Mouse (Mus musculus): ENCODE results near the gene Slc31a2. TPM values are rescaled to one million over a fixed set of nuclear protein-coding genes. Genes with fewer than 3 reads are reported as not detected.

The Slc31a2 gene
- 15.9 and 18.0 TPM in 2 replicates for polyA plus RNA-seq (2015; fragmentation: Nextera tagmentation; extraction: Ambion mirVana)

GRCm38 (mm10) chr4:62262276-62262675 lies at the start of gene Slc31a2:
Gene Slc31a2 (plus strand): TSS chr4:62262562.
- Histone ChIP-seq H3K9me3 (replicated peaks) (no peaks in the 10 kb centered on the region), H3K9ac (replicated peaks) (no peak within 1 kb of the TSS), H3K36me3 (no peaks in the 10 kb centered on the region), H3K4me3 (replicated peaks) (no peak within 1 kb of the TSS), H3K4me2 (no peak within 1 kb of the TSS), H3K27me3 (replicated peaks) (no peaks in the 10 kb centered on the region), H3K4me1 (0 out of 2 replicates have a peak, but pooled peaks cover 2% of the 10 kb centered on the region), H3K27ac (replicated peaks) (no peak within 1 kb of the TSS)
- 62% methylated on average over 2 of the region's 2 CpGs for WGBS
- ATAC-seq (ENCODE audit: low FRiP score): no peak

- no peak overlapping the region for H3K4me2 ChIP-seq
- H3K27ac ChIP-seq (replicated peaks): no peak overlapping the region
- H3K9me3 ChIP-seq (replicated peaks): no peaks in the 10 kb centered on the region
- H3K9ac ChIP-seq (replicated peaks): no peak overlapping the region
- H3K4me3 ChIP-seq (replicated peaks): no peak overlapping the region
- H3K36me3 ChIP-seq: no peaks in the 10 kb centered on the region
- 84% methylated on average over 2 of the region's 2 CpGs for WGBS
- peaks cover 10% of the 10 kb centered on the region for H3K4me1 ChIP-seq
- H3K27me3 ChIP-seq (replicated peaks): no peaks in the 10 kb centered on the region
- no peak for ATAC-seq (ENCODE audit: low FRiP score)
These were observed 48.9 kb upstream of the Slc31a2 start for GRCm38 (mm10) chr4:62213490-62213889.

- no peak; the same call in 1 of the 2 replicates for ATAC-seq (ENCODE audit: low FRiP score)
These were observed 34.0 kb upstream of the Slc31a2 start for GRCm38 (mm10) chr4:62228391-62228790.

GRCm38 (mm10) chr4:62229448-62229847 lies 32.9 kb upstream of the Slc31a2 start:
- WGBS: 89% methylated on average over 7 of the region's 7 CpGs
- Histone ChIP-seq H3K4me1 (no peaks in the 10 kb centered on the region), H3K27me3 (replicated peaks) (no peaks in the 10 kb centered on the region), H3K4me3 (replicated peaks) (no peak overlapping the region), H3K4me2 (no peak overlapping the region), H3K9ac (replicated peaks) (no peak overlapping the region), H3K9me3 (replicated peaks) (no peaks in the 10 kb centered on the region), H3K27ac (replicated peaks) (no peak overlapping the region), H3K36me3 (no peaks in the 10 kb centered on the region)
- no peak for ATAC-seq (ENCODE audit: low FRiP score)

More at GRCm38 (mm10) chr4:62228391-62228790, 34.0 kb upstream of the Slc31a2 start:
- Histone ChIP-seq H3K4me1 (no peaks in the 10 kb centered on the region), H3K27me3 (replicated peaks) (no peaks in the 10 kb centered on the region), H3K4me2 (no peak overlapping the region), H3K4me3 (replicated peaks) (no peak overlapping the region), H3K9ac (replicated peaks) (no peak overlapping the region), H3K27ac (replicated peaks) (no peak overlapping the region), H3K36me3 (no peaks in the 10 kb centered on the region), H3K9me3 (replicated peaks) (no peaks in the 10 kb centered on the region)
- 41% methylated on average over 10 of the region's 10 CpGs for WGBS

GRCm38 (mm10) chr4:62230153-62230552 lies 32.2 kb upstream of the Slc31a2 start:
- no peaks in the 10 kb centered on the region for H3K4me1 ChIP-seq
- H3K9ac ChIP-seq (replicated peaks): no peak overlapping the region
- H3K4me2 ChIP-seq: no peak overlapping the region
- H3K9me3 ChIP-seq (replicated peaks): no peaks in the 10 kb centered on the region
- no peak overlapping the region for H3K27ac ChIP-seq (replicated peaks)
- WGBS: 83% methylated on average over 1 of the region's 1 CpGs
- ATAC-seq (ENCODE audit: low FRiP score): no peak
- H3K27me3 ChIP-seq (replicated peaks): no peaks in the 10 kb centered on the region
- no peaks in the 10 kb centered on the region for H3K36me3 ChIP-seq
- no peak overlapping the region for H3K4me3 ChIP-seq (replicated peaks)

GRCm38 (mm10) chr4:62230769-62231168 lies 31.6 kb upstream of the Slc31a2 start, which contains the start of gene Zfp37:
Gene Zfp37 (minus strand): TSS chr4:62231047.
- no peak within 1 kb of the TSS for H3K4me3 ChIP-seq (replicated peaks)
- H3K36me3 ChIP-seq: no peaks in the 10 kb centered on the region
- 74% methylated on average over 13 of the region's 13 CpGs for WGBS
- no peaks in the 10 kb centered on the region for H3K4me1 ChIP-seq
- no peaks in the 10 kb centered on the region for H3K27me3 ChIP-seq (replicated peaks)
- H3K4me2 ChIP-seq: no peak within 1 kb of the TSS
- no peak within 1 kb of the TSS for H3K27ac ChIP-seq (replicated peaks)
- no peak for ATAC-seq (ENCODE audit: low FRiP score)
- no peak within 1 kb of the TSS for H3K9ac ChIP-seq (replicated peaks)
- H3K9me3 ChIP-seq (replicated peaks): no peaks in the 10 kb centered on the region

GRCm38 (mm10) chr4:62240586-62240985 lies 21.8 kb upstream of the Slc31a2 start:
- Histone ChIP-seq H3K4me3 (replicated peaks) (no peak overlapping the region), H3K27ac (replicated peaks) (no peak overlapping the region), H3K9me3 (replicated peaks) (no peaks in the 10 kb centered on the region), H3K36me3 (no peaks in the 10 kb centered on the region), H3K9ac (replicated peaks) (no peak overlapping the region), H3K4me1 (no peaks in the 10 kb centered on the region), H3K4me2 (no peak overlapping the region), H3K27me3 (replicated peaks) (no peaks in the 10 kb centered on the region)
- ATAC-seq (ENCODE audit: low FRiP score): no peak
- WGBS: 56% methylated on average over 6 of the region's 6 CpGs

GRCm38 (mm10) chr4:62248328-62248727 lies 14.0 kb upstream of the Slc31a2 start:
- no peak overlapping the region for H3K9ac ChIP-seq (replicated peaks)
- no peak overlapping the region for H3K4me3 ChIP-seq (replicated peaks)
- H3K4me2 ChIP-seq: no peak overlapping the region
- ATAC-seq (ENCODE audit: low FRiP score): no peak
- no peaks in the 10 kb centered on the region for H3K4me1 ChIP-seq
- no peaks in the 10 kb centered on the region for H3K27me3 ChIP-seq (replicated peaks)
- no peaks in the 10 kb centered on the region for H3K9me3 ChIP-seq (replicated peaks)
- WGBS: 46% methylated on average over 4 of the region's 4 CpGs
- H3K36me3 ChIP-seq: no peaks in the 10 kb centered on the region
- H3K27ac ChIP-seq (replicated peaks): no peak overlapping the region

- no peak for ATAC-seq (ENCODE audit: low FRiP score)
- WGBS: 40% methylated on average over 3 of the region's 3 CpGs
These were observed 11.3 kb upstream of the Slc31a2 start for GRCm38 (mm10) chr4:62250896-62251544.

GRCm38 (mm10) chr4:62251776-62252175 lies 10.6 kb upstream of the Slc31a2 start:
- Histone ChIP-seq H3K9me3 (replicated peaks) (no peaks in the 10 kb centered on the region), H3K27me3 (replicated peaks) (no peaks in the 10 kb centered on the region), H3K27ac (replicated peaks) (no peak overlapping the region), H3K36me3 (no peaks in the 10 kb centered on the region), H3K4me2 (no peak overlapping the region), H3K4me1 (no peaks in the 10 kb centered on the region), H3K4me3 (replicated peaks) (no peak overlapping the region), H3K9ac (replicated peaks) (no peak overlapping the region)
- no peak for ATAC-seq (ENCODE audit: low FRiP score)
- WGBS: 93% methylated on average over 4 of the region's 4 CpGs

More at GRCm38 (mm10) chr4:62250896-62251544, 11.3 kb upstream of the Slc31a2 start:
- Histone ChIP-seq H3K4me1 (no peaks in the 10 kb centered on the region), H3K4me3 (replicated peaks) (no peak overlapping the region), H3K4me2 (no peak overlapping the region), H3K27ac (replicated peaks) (no peak overlapping the region), H3K9me3 (replicated peaks) (no peaks in the 10 kb centered on the region), H3K27me3 (replicated peaks) (no peaks in the 10 kb centered on the region), H3K9ac (replicated peaks) (no peak overlapping the region), H3K36me3 (no peaks in the 10 kb centered on the region)

- no peaks in the 10 kb centered on the region for H3K36me3 ChIP-seq
- 75% methylated on average over 8 of the region's 8 CpGs for WGBS
These were observed 7.8 kb upstream of the Slc31a2 start for GRCm38 (mm10) chr4:62254551-62254950.

GRCm38 (mm10) chr4:62256931-62257330 lies 5.4 kb upstream of the Slc31a2 start:
- Histone ChIP-seq H3K27ac (replicated peaks) (no peak overlapping the region), H3K27me3 (replicated peaks) (no peaks in the 10 kb centered on the region), H3K4me3 (replicated peaks) (no peak overlapping the region), H3K4me2 (no peak overlapping the region), H3K9me3 (replicated peaks) (no peaks in the 10 kb centered on the region), H3K4me1 (no peaks in the 10 kb centered on the region), H3K9ac (replicated peaks) (no peak overlapping the region), H3K36me3 (no peaks in the 10 kb centered on the region)
- no peak for ATAC-seq (ENCODE audit: low FRiP score)
- WGBS: 36% methylated on average over 8 of the region's 8 CpGs

More at GRCm38 (mm10) chr4:62254551-62254950, 7.8 kb upstream of the Slc31a2 start:
- Histone ChIP-seq H3K4me1 (no peaks in the 10 kb centered on the region), H3K9me3 (replicated peaks) (no peaks in the 10 kb centered on the region), H3K27me3 (replicated peaks) (no peaks in the 10 kb centered on the region), H3K4me3 (replicated peaks) (no peak overlapping the region), H3K27ac (replicated peaks) (no peak overlapping the region), H3K9ac (replicated peaks) (no peak overlapping the region), H3K4me2 (no peak overlapping the region)
- ATAC-seq (ENCODE audit: low FRiP score): no peak

Data from neural tube, embryonic 15.5 days (tissue).